Mouse (Mus musculus) layer of hippocampus, adult 9-11 months (tissue): ENCODE data around the gene Trim31.

Experiments
- DNase-seq: peaks from one replicate; pipeline ENCODE4 v3.0.0; 2022

Gene Trim31

GRCm38 (mm10) chr17:36897065-36897464, 853 bp upstream of the Trim31 start:
- DNase-seq, result no peak

GRCm38 (mm10) chr17:36899376-36899775, 1.5 kb downstream of the Trim31 start:
- DNase-seq, result no peak

- peak; percentile 82 for DNase-seq
These were observed 2.1 kb downstream of the Trim31 start for GRCm38 (mm10) chr17:36900001-36900400.

GRCm38 (mm10) chr17:36900691-36901090, 2.8 kb downstream of the Trim31 start:
- no peak for DNase-seq

GRCm38 (mm10) chr17:36903651-36904050, 5.7 kb downstream of the Trim31 start:
- DNase-seq, result no peak

GRCm38 (mm10) chr17:36908235-36908634, 10.3 kb downstream of the Trim31 start:
- no peak for DNase-seq

GRCm38 (mm10) chr17:36909802-36910201, 11.9 kb downstream of the Trim31 start:
- DNase-seq, result no peak

GRCm38 (mm10) chr17:36912031-36912430, 14.1 kb downstream of the Trim31 start:
- DNase-seq, result no peak

GRCm38 (mm10) chr17:36914108-36914507, 16.2 kb downstream of the Trim31 start:
- DNase-seq, result peak; percentile 73

- DNase-seq, result peak; percentile 32
These were observed 17.2 kb downstream of the Trim31 start for GRCm38 (mm10) chr17:36915076-36915475.

GRCm38 (mm10) chr17:36920239-36920638, 22.3 kb downstream of the Trim31 start:
- DNase-seq, result no peak

- DNase-seq, result no peak
These were observed 24.8 kb downstream of the Trim31 start for GRCm38 (mm10) chr17:36922715-36923114.

- no peak for DNase-seq
These were observed 25.6 kb downstream of the Trim31 start for GRCm38 (mm10) chr17:36923491-36923890.

GRCm38 (mm10) chr17:36927496-36928120, 29.7 kb downstream of the Trim31 start:
- no peak for DNase-seq

- no peak for DNase-seq
These were observed 31.5 kb downstream of the Trim31 start for GRCm38 (mm10) chr17:36929236-36929932.

GRCm38 (mm10) chr17:36930233-36930632, 32.3 kb downstream of the Trim31 start:
- no peak for DNase-seq

- no peak for DNase-seq
These were observed 33.2 kb downstream of the Trim31 start for GRCm38 (mm10) chr17:36931130-36931529.

- no peak for DNase-seq
These were observed 33.9 kb downstream of the Trim31 start for GRCm38 (mm10) chr17:36931806-36932205.

- no peak for DNase-seq
These were observed 40.1 kb downstream of the Trim31 start for GRCm38 (mm10) chr17:36938056-36938455.

GRCm38 (mm10) chr17:36942391-36942790, 44.5 kb downstream of the Trim31 start:
- DNase-seq, result no peak

- no peak for DNase-seq
These were observed 45.0 kb downstream of the Trim31 start, which contains the start of gene Rnf39 for GRCm38 (mm10) chr17:36942791-36943471. Rnf39 (plus strand) TSS chr17:36942918.

- DNase-seq, result no peak
These were observed 45.8 kb downstream of the Trim31 start for GRCm38 (mm10) chr17:36943691-36944090.

- DNase-seq, result no peak
These were observed 46.3 kb downstream of the Trim31 start for GRCm38 (mm10) chr17:36944121-36944775.
